Mouse (Mus musculus) ovary, postnatal 36 days (tissue): ENCODE results near the gene H2afx.
"Not testable (repeated sequence)": the region's sequence is repeated elsewhere in the genome, so short reads cannot be mapped to it uniquely, and the experiment has no call there.

Experiments used
- DNase-seq: peaks from one replicate; pipeline ENCODE4 v3.0.0; 2022; ENCODE audit warnings: low spot score, mixed read lengths

The H2afx gene

GRCm38 (mm10) chr9:44341487-44341886 is 7.0 kb downstream of the H2afx start:
- DNase-seq, result no peak

GRCm38 (mm10) chr9:44342173-44342572 is 7.7 kb downstream of the H2afx start:
- DNase-seq, result no peak

- DNase-seq, result no peak
These were observed 8.1 kb downstream of the H2afx start for GRCm38 (mm10) chr9:44342605-44343004.

GRCm38 (mm10) chr9:44343290-44343689 is 8.8 kb downstream of the H2afx start:
- DNase-seq, result peak; percentile 53

- DNase-seq, result peak; percentile 91
These were observed 9.4 kb downstream of the H2afx start, which contains the start of gene Hmbs for GRCm38 (mm10) chr9:44343781-44344421. Gene Hmbs, minus strand, starts transcription at chr9:44344228.

GRCm38 (mm10) chr9:44345570-44346433 is 11.3 kb downstream of the H2afx start:
- DNase-seq, result no peak

- DNase-seq, result no peak
These were observed 12.7 kb downstream of the H2afx start for GRCm38 (mm10) chr9:44347166-44347565.

GRCm38 (mm10) chr9:44347621-44348020 is 13.1 kb downstream of the H2afx start:
- no peak for DNase-seq

GRCm38 (mm10) chr9:44348546-44348945 is 14.1 kb downstream of the H2afx start:
- DNase-seq, result no peak

GRCm38 (mm10) chr9:44351396-44351795 is 16.9 kb downstream of the H2afx start:
- DNase-seq, result no peak

- DNase-seq, result no peak
These were observed 17.8 kb downstream of the H2afx start for GRCm38 (mm10) chr9:44352337-44352736.

- DNase-seq, result no peak
These were observed 18.6 kb downstream of the H2afx start for GRCm38 (mm10) chr9:44353142-44353541.

- DNase-seq, result no peak
These were observed 22.7 kb downstream of the H2afx start for GRCm38 (mm10) chr9:44357207-44357606.

GRCm38 (mm10) chr9:44361190-44361917 is 26.9 kb downstream of the H2afx start, which contains the start of gene Vps11:
Gene Vps11, minus strand, starts transcription at chr9:44361670.
- peak; percentile 93 for DNase-seq

GRCm38 (mm10) chr9:44361931-44362330 is 27.4 kb downstream of the H2afx start:
- not testable (repeated sequence) for DNase-seq

GRCm38 (mm10) chr9:44364480-44364879 is 30.0 kb downstream of the H2afx start:
- no peak for DNase-seq

- no peak for DNase-seq
These were observed 38.9 kb downstream of the H2afx start for GRCm38 (mm10) chr9:44373386-44373785.

GRCm38 (mm10) chr9:44376141-44376540 is 41.6 kb downstream of the H2afx start:
- no peak for DNase-seq

GRCm38 (mm10) chr9:44377335-44377734 is 42.8 kb downstream of the H2afx start:
- not testable (repeated sequence) for DNase-seq

- DNase-seq, result no peak
These were observed 43.7 kb downstream of the H2afx start for GRCm38 (mm10) chr9:44378153-44378730.

GRCm38 (mm10) chr9:44379054-44379834 is 44.8 kb downstream of the H2afx start, which contains the start of gene Hyou1:
Gene Hyou1, plus strand, starts transcription at chr9:44379490.
- peak; percentile 99 for DNase-seq
